Mouse (Mus musculus): ENCODE measurements around the gene B3galnt2. TPM values are rescaled to one million over a fixed set of nuclear protein-coding genes. Genes with fewer than 3 reads are reported as not detected.
A peak's percentile ranks its signal among the peaks of the same experiment; 100 is the strongest.
"Not testable (repeated sequence)": the region's sequence is repeated elsewhere in the genome, so short reads cannot be mapped to it uniquely, and the experiment has no call there.

B3galnt2 gene
- total RNA-seq, 2 experiments from 2014 or later, result 19.8 to 22.2 TPM

- no peak for DNase-seq (ENCODE audit: low spot score in 2 of 2)
Observed at GRCm38 (mm10) chr13:14004999-14005398, 50.7 kb downstream of the B3galnt2 start.

- no peak for DNase-seq (ENCODE audit: low spot score in 2 of 2)
Observed at GRCm38 (mm10) chr13:14006056-14006455, 51.8 kb downstream of the B3galnt2 start.

GRCm38 (mm10) chr13:14011454-14011995, 57.3 kb downstream of the B3galnt2 start:
- no peak for DNase-seq (ENCODE audit: low spot score in 2 of 2)

- no peak for DNase-seq (ENCODE audit: low spot score in 2 of 2)
Observed at GRCm38 (mm10) chr13:14014001-14014400, 59.7 kb downstream of the B3galnt2 start.

- DNase-seq (ENCODE audit: low spot score in 2 of 2), result no peak
Observed at GRCm38 (mm10) chr13:14014540-14014939, 60.3 kb downstream of the B3galnt2 start.

- no peak for DNase-seq (ENCODE audit: low spot score in 2 of 2)
Observed at GRCm38 (mm10) chr13:14015609-14016008, 61.3 kb downstream of the B3galnt2 start.

GRCm38 (mm10) chr13:14018283-14018682, 64.0 kb downstream of the B3galnt2 start:
- no peak for DNase-seq (ENCODE audit: low spot score in 2 of 2)

- no peak for DNase-seq (ENCODE audit: low spot score in 2 of 2)
Observed at GRCm38 (mm10) chr13:14018852-14019251, 64.6 kb downstream of the B3galnt2 start.

GRCm38 (mm10) chr13:14021417-14021816, 67.1 kb downstream of the B3galnt2 start:
- not testable (repeated sequence) for DNase-seq (ENCODE audit: low spot score in 2 of 2)

- DNase-seq (ENCODE audit: low spot score in 2 of 2), result no peak
Observed at GRCm38 (mm10) chr13:14025554-14025953, 71.3 kb downstream of the B3galnt2 start.

- no peak for DNase-seq (ENCODE audit: low spot score in 2 of 2)
Observed at GRCm38 (mm10) chr13:14026154-14026820, 72.0 kb downstream of the B3galnt2 start.

- DNase-seq (ENCODE audit: low spot score in 2 of 2), result no peak
Observed at GRCm38 (mm10) chr13:14033309-14034072, 79.2 kb downstream of the B3galnt2 start.

- DNase-seq (ENCODE audit: low spot score in 2 of 2), result no peak
Observed at GRCm38 (mm10) chr13:14034073-14034348, 79.7 kb downstream of the B3galnt2 start.

- DNase-seq (ENCODE audit: low spot score in 2 of 2), result not testable (repeated sequence)
Observed at GRCm38 (mm10) chr13:14035352-14035751, 81.1 kb downstream of the B3galnt2 start.

GRCm38 (mm10) chr13:14035875-14036630, 81.8 kb downstream of the B3galnt2 start:
- DNase-seq (ENCODE audit: low spot score in 2 of 2), result no peak

- no peak for DNase-seq (ENCODE audit: low spot score in 2 of 2)
Observed at GRCm38 (mm10) chr13:14038911-14039291, 84.6 kb downstream of the B3galnt2 start.

GRCm38 (mm10) chr13:14039292-14039965, 85.2 kb downstream of the B3galnt2 start, which contains the start of gene Tbce:
Gene Tbce (minus strand): TSS chr13:14039638.
- peak; percentile 85 to 91 for DNase-seq (ENCODE audit: low spot score in 2 of 2)

GRCm38 (mm10) chr13:14040186-14040585, 85.9 kb downstream of the B3galnt2 start:
- no peak for DNase-seq (ENCODE audit: low spot score in 2 of 2)

- DNase-seq (ENCODE audit: low spot score in 2 of 2), result no peak
Observed at GRCm38 (mm10) chr13:14043851-14044250, 89.6 kb downstream of the B3galnt2 start.

- DNase-seq (ENCODE audit: low spot score in 2 of 2), result no peak
Observed at GRCm38 (mm10) chr13:14044521-14044920, 90.3 kb downstream of the B3galnt2 start.
